Mouse (Mus musculus) thymus, adult 2 months (tissue): Measurements from ENCODE around the gene Exoc2. TPM values are rescaled to one million over a fixed set of nuclear protein-coding genes. Genes with fewer than 3 reads are reported as not detected.

ENCODE experiments used
- DNase-seq: peaks from one replicate; pipeline ENCODE4 v3.0.0; 2021
- H3K27ac ChIP-seq: fragments of 200-500 bp; 2 replicates; pipeline ENCODE4 v1.5.1; 2012; ENCODE audit warnings: low read length, control low read depth; ENCODE audit not compliant: control insufficient read depth, insufficient read depth
- H3K27me3 ChIP-seq: fragments of 200-500 bp; 2 replicates; pipeline ENCODE4 v1.6.1; 2012; ENCODE audit warnings: mild to moderate bottlenecking, low read length, moderate library complexity, mixed read lengths; ENCODE audit not compliant: control insufficient read depth, insufficient read depth
- H3K36me3 ChIP-seq: fragments of 200-500 bp; 2 replicates; pipeline ENCODE4 v1.6.1; 2012; ENCODE audit warnings: mild to moderate bottlenecking, low read length, moderate library complexity; ENCODE audit not compliant: control insufficient read depth, insufficient read depth
- H3K4me1 ChIP-seq: fragments of 200-500 bp; replicated peaks from 2 replicates; pipeline ENCODE4 v1.6.1; 2012; ENCODE audit warnings: low read length; ENCODE audit not compliant: control insufficient read depth, insufficient read depth
- H3K4me3 ChIP-seq: fragments of 200-500 bp; 2 replicates; pipeline ENCODE4 v1.5.1; 2012; ENCODE audit warnings: mild to moderate bottlenecking, low read length, control low read depth, moderate library complexity; ENCODE audit not compliant: control insufficient read depth, insufficient read depth
- CTCF ChIP-seq: fragments of 200-500 bp; IDR thresholded peaks from 2 replicates; pipeline ENCODE4 v1.5.1; 2012; ENCODE audit warnings: mild to moderate bottlenecking, control low read depth, low read length, moderate library complexity, borderline replicate concordance; ENCODE audit not compliant: control insufficient read depth, poor library complexity, insufficient read depth; ENCODE audit errors: extremely low read depth
- POLR2A ChIP-seq: fragments of 200-500 bp; IDR thresholded peaks from 2 replicates; pipeline ENCODE4 v1.6.1; 2012; ENCODE audit warnings: mild to moderate bottlenecking, low read length, control low read depth, moderate library complexity; ENCODE audit not compliant: control insufficient read depth, poor library complexity, insufficient read depth; ENCODE audit errors: extremely low read depth
- WGBS: fragments of 180-500 bp; shearing (Covaris S2); methylation state at CpG from one replicate; pipeline ENCODE4 v1.1.7; 2018; 5-methylcytosine and 5-hydroxymethylcytosine counted together
- polyA plus RNA-seq: library from polyadenylated mRNA; depleted of rRNA; stranded (reverse); fragments of >200 nt; gene quantifications from 2 replicates; pipeline ENCODE4 v1.2.3, GENCODE M21; 2012

The Exoc2 gene
- polyA plus RNA-seq, 1 experiment: 25.7 TPM

GRCm38 (mm10) chr13:30834859-30835258, 139.0 kb downstream of the Exoc2 start:
- H3K36me3 ChIP-seq: no peaks in the 10 kb centered on the region
- H3K4me3 ChIP-seq: no peak overlapping the region
- 77% methylated on average over 9 of the region's 9 CpGs for WGBS

GRCm38 (mm10) chr13:30834349-30834748, 139.5 kb downstream of the Exoc2 start:
- peaks cover 20% of the 10 kb centered on the region for H3K4me1 ChIP-seq
- H3K36me3 ChIP-seq: no peaks in the 10 kb centered on the region
- DNase-seq: peak; percentile 22
- H3K27me3 ChIP-seq: no peaks in the 10 kb centered on the region
- 9% methylated on average over 6 of the region's 6 CpGs for WGBS
- no peak for TF ChIP-seq CTCF
- no peak for TF ChIP-seq POLR2A
- H3K27ac ChIP-seq: no peak overlapping the region
- H3K4me3 ChIP-seq: no peak overlapping the region

More at GRCm38 (mm10) chr13:30834859-30835258, 139.0 kb downstream of the Exoc2 start:
- H3K27me3 ChIP-seq: no peaks in the 10 kb centered on the region
- no peak overlapping the region for H3K27ac ChIP-seq
- TF ChIP-seq POLR2A (no peak), CTCF (no peak)
- no peak for DNase-seq
- H3K4me1 ChIP-seq: peaks cover 20% of the 10 kb centered on the region

- H3K4me3 ChIP-seq: no peak overlapping the region
- DNase-seq: peak; percentile 40
- H3K4me1 ChIP-seq: peaks cover 20% of the 10 kb centered on the region
- no peaks in the 10 kb centered on the region for H3K27me3 ChIP-seq
- no peak overlapping the region; the same call in 1 of the 2 replicates for H3K27ac ChIP-seq
- TF ChIP-seq POLR2A (no peak), CTCF (no peak)
- WGBS: 3% methylated on average over 6 of the region's 6 CpGs
- no peaks in the 10 kb centered on the region for H3K36me3 ChIP-seq
Measured at GRCm38 (mm10) chr13:30833476-30834149, 140.3 kb downstream of the Exoc2 start.

- Histone ChIP-seq H3K27ac (no peak overlapping the region), H3K27me3 (no peaks in the 10 kb centered on the region), H3K36me3 (no peaks in the 10 kb centered on the region), H3K4me1 (peaks cover 20% of the 10 kb centered on the region), H3K4me3 (no peak overlapping the region)
- TF ChIP-seq POLR2A: no peak
- no peak for TF ChIP-seq CTCF
- no peak for DNase-seq
- whole genome bisulfite sequencing: 88% methylated on average over 6 of the region's 6 CpGs
Measured at GRCm38 (mm10) chr13:30831369-30831768, 142.5 kb downstream of the Exoc2 start.

GRCm38 (mm10) chr13:30826511-30826910, 147.4 kb downstream of the Exoc2 start:
- no peaks in the 10 kb centered on the region for H3K27me3 ChIP-seq
- peaks cover 9% of the 10 kb centered on the region for H3K36me3 ChIP-seq
- H3K4me1 ChIP-seq: peaks cover 5% of the 10 kb centered on the region; the same call in 1 of the 2 replicates
- no peak for TF ChIP-seq POLR2A
- TF ChIP-seq CTCF: no peak
- no peak overlapping the region for H3K4me3 ChIP-seq
- DNase-seq: no peak
- 94% methylated on average over 7 of the region's 7 CpGs for WGBS
- no peak overlapping the region for H3K27ac ChIP-seq

GRCm38 (mm10) chr13:30824903-30825302, 149.0 kb downstream of the Exoc2 start:
- WGBS: 62% methylated on average over 3 of the region's 3 CpGs
- TF ChIP-seq POLR2A (no peak), CTCF (no peak)
- H3K4me3 ChIP-seq: no peak overlapping the region

More at GRCm38 (mm10) chr13:30824903-30825302, 149.0 kb downstream of the Exoc2 start:
- Histone ChIP-seq H3K27ac (no peak overlapping the region), H3K27me3 (no peaks in the 10 kb centered on the region), H3K36me3 (peaks cover 9% of the 10 kb centered on the region), H3K4me1 (peaks cover 9% of the 10 kb centered on the region)
- no peak for DNase-seq
